Mouse (Mus musculus) neutrophil, adult 65 days (primary cell): Measurements from ENCODE around the gene Nelfcd. TPM values are rescaled to one million over a fixed set of nuclear protein-coding genes. Genes with fewer than 3 reads are reported as not detected.

ENCODE experiments used
- total RNA-seq: library from RNA; stranded (reverse); gene quantifications from 2 replicates; pipeline ENCODE4 v1.2.4, GENCODE M21; 2023

Gene Nelfcd
- 34.8 and 42.0 TPM in 2 replicates for total RNA-seq

GRCm38 (mm10) chr2:174415731-174416310, at the start of gene Nelfcd:
Nelfcd (plus strand) TSS chr2:174415804.

GRCm38 (mm10) chr2:174438737-174439449, 23.3 kb downstream of the Nelfcd start, which contains the start of gene Ctsz:
Ctsz (minus strand) TSS chr2:174439039.

GRCm38 (mm10) chr2:174450353-174450752, 34.7 kb downstream of the Nelfcd start, which contains the start of gene Tubb1:
Tubb1 (plus strand) TSS chr2:174450695.

GRCm38 (mm10) chr2:174463789-174464523, 48.4 kb downstream of the Nelfcd start, which contains the start of gene Atp5e:
Atp5e (minus strand) TSS chr2:174464105.

GRCm38 (mm10) chr2:174472818-174473549, 57.4 kb downstream of the Nelfcd start, which contains the start of gene Prelid3b:
Prelid3b (minus strand) TSS chr2:174473081.

Other genes starting within 250 kb of the Nelfcd start
- gene Gnas, start 131.5 kb upstream of the Nelfcd start, total RNA-seq: 296 and 321 TPM in 2 replicates
- not detected in 2 replicates for gene Gm20721, start 69.1 kb upstream of the Nelfcd start, total RNA-seq
- gene Ctsz, start 23.2 kb downstream of the Nelfcd start, total RNA-seq: 129 and 155 TPM in 2 replicates
- gene Tubb1, start 34.9 kb downstream of the Nelfcd start, total RNA-seq: 0.35 TPM in 1 of 2 replicates, not detected in the other
- gene Atp5e, start 48.3 kb downstream of the Nelfcd start, total RNA-seq: 125 and 143 TPM in 2 replicates
- 49.2 and 57.9 TPM in 2 replicates for gene Prelid3b, start 57.3 kb downstream of the Nelfcd start, total RNA-seq
- 13.1 and 19.1 TPM in 2 replicates for gene Zfp831, start 227.7 kb downstream of the Nelfcd start, total RNA-seq